Mouse (Mus musculus): ENCODE measurements around the gene Phgdh. TPM values are rescaled to one million over a fixed set of nuclear protein-coding genes. Genes with fewer than 3 reads are reported as not detected.

The Phgdh gene
- polyA plus RNA-seq, 2 experiments: 121 to 207 TPM

DNA sequence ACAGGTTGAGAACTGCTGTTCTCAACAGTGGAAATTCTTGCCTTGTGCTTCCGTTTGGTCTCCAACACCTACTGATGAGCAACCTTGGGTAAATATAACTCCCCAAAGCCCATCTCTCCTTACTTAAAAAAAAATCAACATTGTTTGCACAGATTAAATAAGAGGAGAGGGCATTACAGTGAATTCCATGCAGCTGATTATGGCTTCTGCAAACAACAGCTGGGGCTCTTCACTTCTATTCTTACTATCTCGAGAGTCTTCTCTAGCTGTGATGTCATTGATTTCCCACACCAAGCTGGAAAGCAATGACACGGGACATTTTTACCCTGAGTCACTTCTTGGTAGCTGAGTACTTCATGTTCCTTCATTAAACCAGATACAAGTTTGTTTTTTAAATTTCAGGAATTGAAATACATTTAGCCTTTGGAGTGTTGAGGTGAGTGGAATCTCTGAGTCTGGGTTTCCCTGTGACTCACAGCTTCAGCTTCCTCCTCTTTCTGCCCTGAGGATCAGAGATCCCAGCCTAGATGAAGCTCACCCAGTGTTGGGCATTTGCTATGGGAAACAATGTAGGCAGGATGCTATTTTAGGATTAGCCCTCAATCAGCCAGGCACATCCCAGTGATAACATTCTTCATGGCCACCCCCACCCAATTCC lies 34.4 kb upstream of the Phgdh start:
- DNase-seq (ENCODE audit: low read depth in 3 of 3, low spot score in 3 of 3): no peak
- WGBS (ENCODE audit: insufficient replicate concordance): 39% methylated on average over 3 of the region's 3 CpGs

DNA sequence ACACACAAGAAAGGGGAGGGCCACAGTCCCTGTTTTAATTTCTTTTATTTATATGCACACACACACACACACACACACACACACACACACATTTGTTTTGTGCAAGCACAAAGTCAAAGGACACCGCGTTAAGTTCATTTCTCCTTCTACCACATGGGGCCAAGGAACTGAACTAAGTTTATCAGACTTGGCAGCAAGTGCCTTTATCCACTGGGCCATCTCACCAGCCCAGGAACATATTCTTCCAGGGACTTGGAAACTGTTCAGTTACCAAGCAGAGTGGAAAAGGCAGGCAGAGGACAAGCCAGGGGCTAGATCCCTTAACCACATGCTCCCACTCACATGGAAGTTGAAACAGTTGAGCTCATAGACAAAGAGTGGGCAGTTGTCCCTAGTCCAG lies 29.0 kb upstream of the Phgdh start:
- Histone ChIP-seq H3K4me3 (ENCODE audit: insufficient read depth in 1 of 2, low read depth in 2 of 2, low read length in 2 of 2) (no peak overlapping the region), H3K27me3 (ENCODE audit: control insufficient read depth, insufficient read depth, low read length) (no peaks in the 10 kb centered on the region), H3K4me1 (replicated peaks; ENCODE audit: control insufficient read depth in 2 of 2, insufficient read depth in 2 of 2, low read length in 1 of 2) (no peaks in the 10 kb centered on the region), H3K27ac (no peak overlapping the region), H3K36me3 (replicated peaks; ENCODE audit: control insufficient read depth, insufficient read depth, low read depth) (no peaks in the 10 kb centered on the region), H3K9ac (replicated peaks) (no peak overlapping the region), H3K4me2 (ENCODE audit: low read depth) (no peak overlapping the region), H3K9me3 (ENCODE audit: control insufficient read depth, low read length) (no peaks in the 10 kb centered on the region)
- ATAC-seq (ENCODE audit: insufficient read depth): no peak
- TF ChIP-seq EP300 (IDR thresholded peaks at IDR 0.05; ENCODE audit: low read depth): no peak
- TF ChIP-seq CTCF (IDR thresholded peaks at IDR 0.05; ENCODE audit: low read depth): no peak
- DNase-seq (ENCODE audit: low read depth in 3 of 3, low spot score in 3 of 3): no peak
- 88% methylated on average over 2 of the region's 2 CpGs for WGBS (ENCODE audit: insufficient replicate concordance)

More for the DNA sequence above, 34.4 kb upstream of the Phgdh start:
- Histone ChIP-seq H3K4me3 (ENCODE audit: insufficient read depth in 1 of 2, low read depth in 2 of 2, low read length in 2 of 2) (no peak overlapping the region), H3K36me3 (replicated peaks; ENCODE audit: control insufficient read depth, insufficient read depth, low read depth) (no peaks in the 10 kb centered on the region), H3K4me1 (replicated peaks; ENCODE audit: control insufficient read depth in 2 of 2, insufficient read depth in 2 of 2, low read length in 1 of 2) (peaks cover 0 to 3% of the 10 kb centered on the region in 2 experiments; a peak in 1 of 4 replicates), H3K9ac (replicated peaks) (no peak overlapping the region), H3K27ac (no peak overlapping the region), H3K27me3 (ENCODE audit: control insufficient read depth, insufficient read depth, low read length) (no peaks in the 10 kb centered on the region), H3K9me3 (ENCODE audit: control insufficient read depth, low read length) (no peaks in the 10 kb centered on the region), H3K4me2 (ENCODE audit: low read depth) (no peak overlapping the region)
- no peak for ATAC-seq (ENCODE audit: insufficient read depth)
- TF ChIP-seq EP300 (IDR thresholded peaks at IDR 0.05; ENCODE audit: low read depth) (no peak), CTCF (IDR thresholded peaks at IDR 0.05; ENCODE audit: low read depth) (no peak)

DNA sequence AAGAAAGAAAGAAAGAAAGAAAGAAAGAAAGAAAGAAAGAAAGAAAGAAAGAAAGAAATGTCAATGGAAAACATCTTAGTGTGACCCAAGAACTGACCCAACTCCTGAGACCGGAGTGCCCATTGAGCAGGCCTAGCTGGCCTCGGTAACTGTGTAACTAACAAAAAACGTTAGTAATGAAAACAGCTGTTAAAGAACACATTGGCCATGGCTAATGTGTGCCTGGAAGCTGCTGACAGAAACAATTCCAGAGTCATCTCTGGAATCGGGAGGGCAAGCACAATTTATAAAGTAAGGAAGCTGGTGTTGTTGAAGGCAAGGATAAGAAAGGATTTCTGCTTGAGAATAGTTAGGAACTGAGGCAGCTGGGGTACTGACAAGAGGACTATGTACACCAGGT lies 28.5 kb upstream of the Phgdh start:
- no peak overlapping the region for H3K9ac ChIP-seq (replicated peaks)
- H3K4me1 ChIP-seq (replicated peaks; ENCODE audit: control insufficient read depth in 2 of 2, insufficient read depth in 2 of 2, low read length in 1 of 2): no peaks in the 10 kb centered on the region
- no peaks in the 10 kb centered on the region for H3K27me3 ChIP-seq (ENCODE audit: control insufficient read depth, insufficient read depth, low read length)
- TF ChIP-seq CTCF (IDR thresholded peaks at IDR 0.05; ENCODE audit: low read depth): no peak
- no peak for TF ChIP-seq EP300 (IDR thresholded peaks at IDR 0.05; ENCODE audit: low read depth)
- WGBS (ENCODE audit: insufficient replicate concordance): 53% methylated on average over 4 of the region's 4 CpGs
- H3K4me2 ChIP-seq (ENCODE audit: low read depth): no peak overlapping the region
- DNase-seq (ENCODE audit: low read depth in 3 of 3, low spot score in 3 of 3) (no peak), ATAC-seq (ENCODE audit: insufficient read depth) (no peak)
- H3K9me3 ChIP-seq (ENCODE audit: control insufficient read depth, low read length): no peaks in the 10 kb centered on the region
- no peak overlapping the region for H3K27ac ChIP-seq
- H3K4me3 ChIP-seq (ENCODE audit: insufficient read depth in 1 of 2, low read depth in 2 of 2, low read length in 2 of 2): no peak overlapping the region
- no peaks in the 10 kb centered on the region for H3K36me3 ChIP-seq (replicated peaks; ENCODE audit: control insufficient read depth, insufficient read depth, low read depth)

DNA sequence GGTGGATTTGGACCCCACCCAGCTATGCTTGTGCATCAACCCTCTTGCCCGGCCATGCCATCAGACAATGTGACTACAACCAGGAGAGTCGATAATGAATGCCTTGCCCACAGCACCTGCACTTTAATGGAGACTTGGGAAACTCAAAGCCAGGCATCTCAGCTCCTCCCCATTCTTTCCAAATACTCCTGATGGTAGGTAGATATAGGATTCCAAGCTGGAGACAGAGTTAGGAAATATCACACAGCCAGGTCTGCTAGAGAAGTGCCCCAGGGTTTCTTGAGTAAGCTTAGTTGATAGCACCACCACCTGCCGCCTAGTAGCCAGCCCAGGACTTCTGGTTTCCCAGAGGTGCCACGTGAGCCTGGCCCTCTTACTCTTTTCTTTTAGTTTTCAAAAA lies 27.0 kb upstream of the Phgdh start:
- no peak overlapping the region for H3K9ac ChIP-seq (replicated peaks)
- WGBS (ENCODE audit: insufficient replicate concordance): 61% methylated on average over 4 of the region's 4 CpGs

DNA sequence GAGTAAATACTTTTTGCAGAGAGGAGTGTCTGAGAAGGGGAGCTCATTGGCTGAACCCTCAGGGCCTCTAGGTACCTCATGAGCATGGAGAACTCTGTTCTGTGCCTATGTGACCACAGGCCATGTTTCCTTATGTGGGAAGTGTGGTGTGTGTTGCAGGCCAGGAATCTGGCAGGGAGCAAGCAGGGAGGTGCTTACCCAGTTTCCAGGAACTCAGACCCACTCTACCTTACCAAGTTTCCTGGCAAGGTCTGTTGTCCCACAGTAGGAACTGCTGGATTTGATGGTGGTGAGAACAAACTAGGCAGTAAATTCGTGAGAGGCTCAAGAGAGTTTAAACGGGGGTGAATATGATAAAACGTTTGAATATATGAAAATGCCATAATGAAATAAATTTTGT lies 26.3 kb upstream of the Phgdh start:
- H3K27me3 ChIP-seq (ENCODE audit: control insufficient read depth, insufficient read depth, low read length): no peaks in the 10 kb centered on the region
- no peaks in the 10 kb centered on the region for H3K9me3 ChIP-seq (ENCODE audit: control insufficient read depth, low read length)
- H3K36me3 ChIP-seq (replicated peaks; ENCODE audit: control insufficient read depth, insufficient read depth, low read depth): no peaks in the 10 kb centered on the region
- WGBS (ENCODE audit: insufficient replicate concordance): 50% methylated on average over 3 of the region's 3 CpGs
- no peaks in the 10 kb centered on the region for H3K4me1 ChIP-seq (replicated peaks; ENCODE audit: control insufficient read depth in 2 of 2, insufficient read depth in 2 of 2, low read length in 1 of 2)
- no peak overlapping the region for H3K4me3 ChIP-seq (ENCODE audit: insufficient read depth in 1 of 2, low read depth in 2 of 2, low read length in 2 of 2)
- H3K9ac ChIP-seq (replicated peaks): no peak overlapping the region
- no peak overlapping the region for H3K4me2 ChIP-seq (ENCODE audit: low read depth)
- H3K27ac ChIP-seq: no peak overlapping the region
- TF ChIP-seq EP300 (IDR thresholded peaks at IDR 0.05; ENCODE audit: low read depth) (no peak), CTCF (IDR thresholded peaks at IDR 0.05; ENCODE audit: low read depth) (no peak)
- no peak for ATAC-seq (ENCODE audit: insufficient read depth)
- DNase-seq (ENCODE audit: low read depth in 3 of 3, low spot score in 3 of 3): no peak

More for the DNA sequence above, 27.0 kb upstream of the Phgdh start:
- H3K27ac ChIP-seq: no peak overlapping the region
- no peak overlapping the region for H3K4me3 ChIP-seq (ENCODE audit: insufficient read depth in 1 of 2, low read depth in 2 of 2, low read length in 2 of 2)
- no peaks in the 10 kb centered on the region for H3K36me3 ChIP-seq (replicated peaks; ENCODE audit: control insufficient read depth, insufficient read depth, low read depth)
- no peak overlapping the region for H3K4me2 ChIP-seq (ENCODE audit: low read depth)
- no peak for TF ChIP-seq CTCF (IDR thresholded peaks at IDR 0.05; ENCODE audit: low read depth)
- TF ChIP-seq EP300 (IDR thresholded peaks at IDR 0.05; ENCODE audit: low read depth): no peak
- no peaks in the 10 kb centered on the region for H3K9me3 ChIP-seq (ENCODE audit: control insufficient read depth, low read length)
- DNase-seq (ENCODE audit: low read depth in 3 of 3, low spot score in 3 of 3) (no peak), ATAC-seq (ENCODE audit: insufficient read depth) (no peak)
- no peaks in the 10 kb centered on the region for H3K27me3 ChIP-seq (ENCODE audit: control insufficient read depth, insufficient read depth, low read length)
- H3K4me1 ChIP-seq (replicated peaks; ENCODE audit: control insufficient read depth in 2 of 2, insufficient read depth in 2 of 2, low read length in 1 of 2): no peaks in the 10 kb centered on the region
